In the genomic region with DNA sequence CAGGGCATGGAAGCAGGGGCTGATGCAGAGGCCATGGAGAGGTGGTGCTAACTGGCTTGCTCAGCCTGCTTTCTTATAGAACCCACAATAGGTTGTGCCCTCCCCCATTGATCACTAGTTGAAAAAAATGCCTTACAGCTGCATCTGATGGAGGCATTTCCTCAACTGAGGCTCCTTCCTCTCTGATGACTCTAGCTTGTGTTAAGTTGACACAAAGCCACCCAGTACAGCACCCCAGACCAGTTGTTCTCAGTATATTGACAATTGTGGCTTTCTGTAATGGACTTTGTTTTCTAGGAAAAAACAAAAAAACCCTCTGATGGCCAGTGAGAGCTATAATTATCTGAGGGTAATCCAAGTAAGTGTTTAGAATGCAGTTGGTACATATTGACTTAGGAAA, we compare ENCODE assay signal across 23 mouse cellular contexts.
DNase-seq lines count a peak whose midpoint lies in the region; ATAC-seq and TF ChIP-seq lines count a peak whose summit lies in the region.
"Had no signal": no experiment of that assay in that cellular context is flagged by ENCODE, and none has a peak within 500 bp of the region (broad histone marks: within the 10 kb centered on the region; RNA-seq: fewer than 3 reads in every experiment).

No protein-coding gene starts in this region.

- peak overlapping the region; percentile 70 for H3K27ac ChIP-seq in gastrocnemius, adult 2 months
- 0 out of 2 replicates have a peak overlapping the region, but pooled peaks have one; percentile 17 for H3K27ac ChIP-seq in limb, embryonic 12.5 days
- no peak overlapping the region for H3K27ac ChIP-seq in limb, embryonic 10.5 days
- peak overlapping the region; percentile 98 for H3K27ac ChIP-seq in embryonic fibroblast, embryonic 13.5 days (ENCODE audit: insufficient read depth, low read length)
- H3K27ac ChIP-seq: hindbrain, embryonic 13.5 days; liver, embryonic 14.5 days had no signal

- intact Hi-C loops in gastrocnemius, adult 2 months (cut with DNase I): no loop called here

- H3K4me3 ChIP-seq in gastrocnemius, adult 2 months: no peak overlapping the region; the same call in 1 of the 2 replicates
- H3K4me3 ChIP-seq in limb, embryonic 12.5 days (replicated peaks): no peak overlapping the region
- no peak overlapping the region for H3K4me3 ChIP-seq in limb, embryonic 10.5 days
- H3K4me3 ChIP-seq in embryonic fibroblast, embryonic 13.5 days (ENCODE audit: insufficient read depth, low read length): no peak overlapping the region
- H3K4me3 ChIP-seq: hindbrain, embryonic 13.5 days had no signal

- no peak for ATAC-seq in limb, embryonic 12.5 days (ENCODE audit: insufficient number of reproducible peaks, insufficient read depth, low FRiP score, low TSS enrichment, low read depth)
- ATAC-seq: forebrain, embryonic 16.5 days had no signal

- no peak for DNase-seq in gastrocnemius, adult 2 months
- no peak for DNase-seq in gastrocnemius, postnatal 25 days
- DNase-seq in limb, embryonic 10.5 days (ENCODE audit: low spot score): no peak
- peak; percentile 18 for DNase-seq in naive thymus-derived CD4-positive, alpha-beta T cell, adult 2 months (ENCODE audit: low read depth)
- no peak for DNase-seq in kidney, adult 9 months
- DNase-seq in testis, postnatal 10 days (ENCODE audit: low spot score): no peak
- DNase-seq: cerebellum, adult 18-20 months; cerebellum, postnatal 14 days; gastrocnemius, postnatal 36 days; heart, postnatal 14 days; kidney, postnatal 36 days; layer of hippocampus, postnatal 36 days; lung, postnatal 4 days; right cerebral cortex, postnatal 14 days; thymus, postnatal 4 days had no signal

- H3K9ac ChIP-seq in limb, embryonic 12.5 days (replicated peaks): no peak overlapping the region
- H3K9ac ChIP-seq: hindbrain, embryonic 13.5 days; liver, embryonic 14.5 days had no signal

- H3K4me1 ChIP-seq in limb, embryonic 12.5 days (replicated peaks): peaks cover 16% of the 10 kb centered on the region
- peaks cover 11% of the 10 kb centered on the region for H3K4me1 ChIP-seq in limb, embryonic 10.5 days
- peaks cover 14% of the 10 kb centered on the region for H3K4me1 ChIP-seq in embryonic fibroblast, embryonic 13.5 days (ENCODE audit: control insufficient read depth, insufficient read depth, low read length)

- no peaks in the 10 kb centered on the region for H3K36me3 ChIP-seq in limb, embryonic 12.5 days
- H3K36me3 ChIP-seq in limb, embryonic 10.5 days: no peaks in the 10 kb centered on the region
- H3K36me3 ChIP-seq: hindbrain, embryonic 13.5 days had no signal

- no peaks in the 10 kb centered on the region for H3K27me3 ChIP-seq in limb, embryonic 12.5 days
- no peaks in the 10 kb centered on the region for H3K27me3 ChIP-seq in limb, embryonic 10.5 days (ENCODE audit: low read depth, poor library complexity, severe bottlenecking)
- H3K27me3 ChIP-seq: CH12.LX; hindbrain, embryonic 13.5 days; Patski had no signal

- no peaks in the 10 kb centered on the region for H3K9me3 ChIP-seq in limb, embryonic 12.5 days
- no peaks in the 10 kb centered on the region for H3K9me3 ChIP-seq in limb, embryonic 10.5 days (replicated peaks)
- H3K9me3 ChIP-seq: G1E; hindbrain, embryonic 13.5 days had no signal

- TF ChIP-seq CTCF in gastrocnemius, adult 2 months (IDR thresholded peaks at IDR 0.05): no peak
- no peak for TF ChIP-seq CTCF in embryonic fibroblast, embryonic 13.5 days (IDR thresholded peaks at IDR 0.05; ENCODE audit: borderline replicate concordance, insufficient read depth, low read length)

- no peak for TF ChIP-seq POLR2A in embryonic fibroblast, embryonic 13.5 days (IDR thresholded peaks at IDR 0.05; ENCODE audit: low read depth, low read length)

- H3K4me2 ChIP-seq in limb, embryonic 12.5 days: no peak overlapping the region
- H3K4me2 ChIP-seq: hindbrain, embryonic 13.5 days had no signal
